Mouse (Mus musculus) E14TG2a.4 (cell line): Measurements from ENCODE around the gene Rtn3.

Experiments
- CTCF ChIP-seq: conservative IDR thresholded peaks from 2 replicates; pipeline ENCODE4 v1.5.1; 2014; ENCODE audit warnings: low read length
- POU5F1 ChIP-seq: IDR thresholded peaks from 2 replicates; pipeline ENCODE4 v1.6.1; 2014; ENCODE audit warnings: low read length, borderline replicate concordance

DNA sequence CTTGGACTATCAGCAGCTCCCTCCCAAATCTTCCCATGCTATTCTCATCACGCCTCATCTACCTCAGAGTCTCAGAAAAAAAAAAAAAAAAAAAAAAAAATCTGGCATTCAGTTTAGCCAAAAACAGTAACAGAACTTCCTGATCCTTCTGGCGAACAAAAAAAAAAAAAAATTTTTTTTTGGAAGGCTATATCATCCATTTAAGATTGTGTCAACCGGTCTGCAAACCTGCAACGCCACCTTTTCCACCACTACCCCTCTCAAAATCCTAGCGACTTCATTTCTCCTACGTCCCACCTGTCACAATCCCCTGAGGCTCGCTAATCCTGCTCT lies 849 bp downstream of the Rtn3 start:
- TF ChIP-seq CTCF (no peak), POU5F1 (no peak)
